Mouse (Mus musculus) E14TG2a.4 (cell line): ENCODE data around the gene Cdc6.

ENCODE experiments used
- CTCF ChIP-seq: conservative IDR thresholded peaks from 2 replicates; pipeline ENCODE4 v1.5.1; 2014; ENCODE audit warnings: low read length
- POU5F1 ChIP-seq: IDR thresholded peaks from 2 replicates; pipeline ENCODE4 v1.6.1; 2014; ENCODE audit warnings: low read length, borderline replicate concordance

DNA sequence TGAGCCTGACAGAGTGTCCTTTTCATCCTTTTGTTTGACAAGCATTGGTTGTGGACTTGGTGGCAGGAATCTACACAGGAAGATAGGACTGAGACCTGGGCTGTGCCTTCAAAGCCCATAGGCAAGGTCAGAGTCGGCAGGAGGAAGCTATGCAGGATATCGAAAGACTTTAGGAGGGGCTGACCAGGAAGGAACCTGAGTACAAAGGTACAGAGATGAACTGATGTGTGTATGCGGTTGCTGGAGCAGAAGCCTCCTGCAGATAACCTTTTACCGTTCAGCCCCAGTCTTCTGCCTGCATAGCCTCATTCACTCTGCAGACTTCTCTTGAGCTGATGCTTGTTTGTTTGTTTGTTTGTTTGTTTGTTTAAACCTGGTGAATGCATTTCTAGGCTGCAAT is 2.0 kb upstream of the Cdc6 start:
- TF ChIP-seq CTCF (no peak), POU5F1 (no peak)
